Mouse (Mus musculus) MEL (cell line): ENCODE measurements around the gene Gabbr1. TPM values are rescaled to one million over a fixed set of nuclear protein-coding genes. Genes with fewer than 3 reads are reported as not detected.

Experiments used
- DNase-seq: peaks from one replicate; pipeline ENCODE4 v3.0.0; 2011; ENCODE audit warnings: low read depth, low spot score
- H3K27ac ChIP-seq: 2 replicates; pipeline ENCODE4 v1.5.1; 2012; ENCODE audit warnings: low read depth, mild to moderate bottlenecking, control low read depth, low read length, moderate library complexity; ENCODE audit not compliant: control insufficient read depth
- H3K27me3 ChIP-seq, 2 experiments: fragments of 150-350 bp in 1 of 2; sonication (generic) in 1 of 2; 2 replicates each; pipeline ENCODE4 v1.6.1; 2012; ENCODE audit warnings: low read length in 2 of 2, mild to moderate bottlenecking in 2 of 2, improper control_type of control experiment in 1 of 2, moderate library complexity in 1 of 2; ENCODE audit not compliant: insufficient read depth in 2 of 2, control insufficient read depth in 1 of 2
- H3K36me3 ChIP-seq, 2 experiments: 2 replicates each; pipeline ENCODE4 v1.6.1; 2012 to 2014; ENCODE audit warnings: low read length in 2 of 2, improper control_type of control experiment in 1 of 2, inconsistent platforms in 1 of 2, mild to moderate bottlenecking in 1 of 2; ENCODE audit not compliant: insufficient read depth in 2 of 2, control insufficient read depth in 1 of 2
- H3K4me1 ChIP-seq, 2 experiments: fragments of 150-350 bp in 1 of 2; sonication (generic) in 1 of 2; 2 replicates each; pipeline ENCODE4 v1.6.1; 2012; ENCODE audit warnings: low read length in 2 of 2, improper control_type of control experiment in 1 of 2, mild to moderate bottlenecking in 1 of 2; ENCODE audit not compliant: insufficient read depth in 2 of 2, control insufficient read depth in 1 of 2
- H3K4me3 ChIP-seq, 2 experiments: fragments of 150-350 bp in 1 of 2; sonication (generic) in 1 of 2; 2 replicates each; pipeline ENCODE4 v1.5.1; 2012; ENCODE audit warnings: low read depth in 2 of 2, low read length in 2 of 2, mild to moderate bottlenecking in 2 of 2, moderate library complexity in 2 of 2, control low read depth in 1 of 2, improper control_type of control experiment in 1 of 2; ENCODE audit not compliant: control insufficient read depth in 1 of 2, insufficient read depth in 1 of 2
- H3K79me2 ChIP-seq: 2 replicates; pipeline ENCODE4 v1.6.1; 2012; ENCODE audit warnings: mild to moderate bottlenecking, low read length, moderate library complexity; ENCODE audit not compliant: control insufficient read depth, poor library complexity, insufficient read depth
- H3K9ac ChIP-seq: 2 replicates; pipeline ENCODE4 v1.6.1; 2012; ENCODE audit warnings: low read depth, mild to moderate bottlenecking, control low read depth, low read length, moderate library complexity; ENCODE audit not compliant: control insufficient read depth, poor library complexity, severe bottlenecking
- H3K9me3 ChIP-seq: fragments of 150-350 bp; sonication (generic); replicated peaks from 2 replicates; pipeline ENCODE4 v1.6.1; 2012; ENCODE audit warnings: mild to moderate bottlenecking, low read length, improper control_type of control experiment, moderate library complexity; ENCODE audit not compliant: insufficient read depth
- CHD1 ChIP-seq: IDR thresholded peaks from 2 replicates; pipeline ENCODE4 v1.6.1; 2012; ENCODE audit warnings: low read depth, mild to moderate bottlenecking, inconsistent platforms, low read length, improper control_type of control experiment
- CHD2 ChIP-seq: IDR thresholded peaks from 2 replicates; pipeline ENCODE4 v1.6.1; 2011; ENCODE audit warnings: low read length, improper control_type of control experiment
- E2F4 ChIP-seq: IDR thresholded peaks from 2 replicates; pipeline ENCODE4 v1.6.1; 2011; ENCODE audit warnings: low read depth, low read length, improper control_type of control experiment, borderline replicate concordance
- ELF1 ChIP-seq: IDR thresholded peaks from 2 replicates; pipeline ENCODE4 v1.6.1; 2014; ENCODE audit warnings: low read depth, mild to moderate bottlenecking, inconsistent platforms, low read length, improper control_type of control experiment, moderate library complexity
- EP300 ChIP-seq, 2 experiments: IDR thresholded peaks; 2 replicates each; pipeline ENCODE4 v1.6.1; 2011; ENCODE audit warnings: improper control_type of control experiment in 2 of 2, low read length in 2 of 2, low read depth in 1 of 2, mild to moderate bottlenecking in 1 of 2
- GABPA ChIP-seq: IDR thresholded peaks from 2 replicates; pipeline ENCODE4 v1.6.1; 2012; ENCODE audit warnings: low read depth, mild to moderate bottlenecking, inconsistent platforms, low read length, improper control_type of control experiment, moderate library complexity
- HCFC1 ChIP-seq: IDR thresholded peaks from 2 replicates; pipeline ENCODE4 v1.6.1; 2012; ENCODE audit warnings: low read depth, mild to moderate bottlenecking, inconsistent platforms, low read length, improper control_type of control experiment, moderate library complexity
- JUND ChIP-seq: IDR thresholded peaks from 2 replicates; pipeline ENCODE4 v1.6.1; 2011; ENCODE audit warnings: low read depth, mild to moderate bottlenecking, improper control_type of control experiment, low read length
- MAZ ChIP-seq: IDR thresholded peaks from 2 replicates; pipeline ENCODE4 v1.6.1; 2012; ENCODE audit warnings: low read depth, mild to moderate bottlenecking, inconsistent platforms, low read length, improper control_type of control experiment
- MXI1 ChIP-seq: IDR thresholded peaks from 2 replicates; pipeline ENCODE4 v1.6.1; 2011; ENCODE audit warnings: mild to moderate bottlenecking, low read depth, low read length, improper control_type of control experiment
- MYB ChIP-seq: IDR thresholded peaks from 2 replicates; pipeline ENCODE4 v1.6.1; 2011; ENCODE audit warnings: mild to moderate bottlenecking, low read depth, low read length, improper control_type of control experiment
- MYC ChIP-seq: IDR thresholded peaks from 2 replicates; pipeline ENCODE4 v1.6.1; 2011; ENCODE audit warnings: low read depth, mild to moderate bottlenecking, low read length, improper control_type of control experiment, moderate library complexity
- NELFE ChIP-seq: IDR thresholded peaks from 2 replicates; pipeline ENCODE4 v1.6.1; 2011; ENCODE audit warnings: low read depth, low read length, improper control_type of control experiment
- NRF1 ChIP-seq: IDR thresholded peaks from 2 replicates; pipeline ENCODE4 v1.6.1; 2014; ENCODE audit warnings: low read depth, mild to moderate bottlenecking, inconsistent platforms, low read length, improper control_type of control experiment, moderate library complexity; ENCODE audit not compliant: poor library complexity, insufficient read depth, severe bottlenecking
- TAL1 ChIP-seq: IDR thresholded peaks from 2 replicates; pipeline ENCODE4 v1.6.1; 2012; ENCODE audit warnings: mild to moderate bottlenecking, inconsistent platforms, low read length, moderate library complexity, mixed read lengths
- TBP ChIP-seq: IDR thresholded peaks from 2 replicates; pipeline ENCODE4 v1.8.0; 2011; ENCODE audit warnings: low read depth, low read length, improper control_type of control experiment
- TCF12 ChIP-seq: IDR thresholded peaks from 2 replicates; pipeline ENCODE4 v1.6.1; 2014; ENCODE audit warnings: low read depth, mild to moderate bottlenecking, inconsistent platforms, low read length, improper control_type of control experiment, moderate library complexity
- UBTF ChIP-seq: IDR thresholded peaks from 2 replicates; pipeline ENCODE4 v1.6.1; 2012; ENCODE audit warnings: low read depth, mild to moderate bottlenecking, inconsistent platforms, low read length, improper control_type of control experiment, moderate library complexity, borderline replicate concordance; ENCODE audit not compliant: insufficient read depth
- USF2 ChIP-seq, 2 experiments: IDR thresholded peaks; 2 replicates each; pipeline ENCODE4 v1.6.1; 2011 to 2012; ENCODE audit warnings: improper control_type of control experiment in 2 of 2, low read length in 2 of 2, borderline replicate concordance in 1 of 2, inconsistent platforms in 1 of 2, low read depth in 1 of 2, mild to moderate bottlenecking in 1 of 2; ENCODE audit not compliant: insufficient read depth in 1 of 2
- ZC3H11A ChIP-seq: IDR thresholded peaks from 2 replicates; pipeline ENCODE4 v1.6.1; 2012; ENCODE audit warnings: low read depth, mild to moderate bottlenecking, inconsistent platforms, low read length, improper control_type of control experiment
- ZKSCAN1 ChIP-seq: IDR thresholded peaks from 2 replicates; pipeline ENCODE4 v1.6.1; 2012; ENCODE audit warnings: low read depth, mild to moderate bottlenecking, inconsistent platforms, low read length, improper control_type of control experiment, moderate library complexity
- ZNF384 ChIP-seq: IDR thresholded peaks from 2 replicates; pipeline ENCODE4 v1.6.1; 2012; ENCODE audit warnings: low read depth, mild to moderate bottlenecking, inconsistent platforms, low read length, improper control_type of control experiment
- polyA plus RNA-seq, 2 experiments: library from polyadenylated mRNA; stranded (reverse) in 1 of 2; unstranded in 1 of 2; fragments of >175 nt in 1 of 2; fragments of >200 nt in 1 of 2; gene quantifications; 2 replicates each; pipeline versions ENCODE4 v1.2.1 to v1.2.4; 2012; ENCODE audit warnings: low replicate concordance in 2 of 2, low read depth in 1 of 2; ENCODE audit not compliant: insufficient read length in 2 of 2, insufficient read depth in 1 of 2, missing spikeins in 1 of 2
- total RNA-seq: library from RNA; depleted of rRNA; stranded (reverse); fragments of 300-350 nt; gene quantifications from 2 replicates; pipeline ENCODE4 v1.2.3, GENCODE M21; 2012

Gabbr1 gene
- total and polyA plus RNA-seq, 3 experiments = 2.2 to 14.6 TPM; not detected in 1

DNA sequence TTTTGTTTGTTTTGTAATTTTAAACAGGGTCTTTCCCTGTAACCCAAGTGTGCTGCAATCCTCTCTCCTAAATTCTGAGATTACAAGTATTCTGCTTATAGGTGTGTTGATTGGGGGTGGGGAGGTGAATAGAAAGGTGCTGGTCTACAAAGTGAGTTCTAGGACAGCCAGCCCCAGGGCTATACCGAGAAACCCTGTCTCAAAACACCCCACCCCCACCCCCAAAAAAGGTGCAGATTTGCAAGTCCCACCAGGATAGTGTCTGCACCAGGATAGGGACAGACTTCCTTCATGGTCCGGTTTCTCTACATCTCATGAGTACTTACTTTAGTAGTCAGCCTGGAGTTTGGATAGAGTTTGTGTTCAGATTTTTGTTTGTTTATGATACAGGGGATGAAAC, 47.3 kb upstream of the Gabbr1 start:
- TF ChIP-seq TBP = no peak
- TF ChIP-seq MAZ = no peak
- TF ChIP-seq ZNF384 = no peak
- TF ChIP-seq HCFC1 = no peak
- TF ChIP-seq UBTF = no peak
- TF ChIP-seq MYB = no peak
- no peak for TF ChIP-seq ZKSCAN1
- no peak for TF ChIP-seq USF2 (IDR thresholded peaks at IDR 0.05; ENCODE audit: borderline replicate concordance in 1 of 2, insufficient read depth in 1 of 2, low read depth in 1 of 2, low read length in 2 of 2)
- no peak for TF ChIP-seq CHD1
- TF ChIP-seq ZC3H11A = no peak

GRCm38 (mm10) chr17:37000863-37001262, 44.9 kb upstream of the Gabbr1 start, which contains the start of gene Zfp57:
Zfp57 (plus strand) TSS chr17:37001163.
- H3K4me3 ChIP-seq = no peak within 1 kb of the TSS
- DNase-seq = no peak
- no peaks in the 10 kb centered on the region for H3K79me2 ChIP-seq
- no peak for TF ChIP-seq ELF1
- no peak for TF ChIP-seq TCF12
- TF ChIP-seq USF2 (IDR thresholded peaks at IDR 0.05; ENCODE audit: borderline replicate concordance in 1 of 2, insufficient read depth in 1 of 2, low read depth in 1 of 2, low read length in 2 of 2) = no peak
- TF ChIP-seq ZNF384 = no peak
- TF ChIP-seq E2F4 = no peak
- no peak for TF ChIP-seq EP300 (IDR thresholded peaks at IDR 0.05; ENCODE audit: low read depth in 1 of 2, low read length in 2 of 2)
- no peak for TF ChIP-seq MYC
- TF ChIP-seq NELFE = no peak
- TF ChIP-seq MXI1 = no peak
- TF ChIP-seq CHD2 = no peak
- no peak for TF ChIP-seq JUND
- no peak for TF ChIP-seq NRF1
- no peak for TF ChIP-seq TAL1
- TF ChIP-seq MYB = no peak
- TF ChIP-seq GABPA = no peak
- no peaks in the 10 kb centered on the region for H3K4me1 ChIP-seq
- H3K9me3 ChIP-seq = no peaks in the 10 kb centered on the region
- peaks cover 0 to 2% of the 10 kb centered on the region in 2 experiments; a peak in 2 of 4 replicates for H3K27me3 ChIP-seq
- no peak within 1 kb of the TSS for H3K9ac ChIP-seq
- no peak within 1 kb of the TSS for H3K27ac ChIP-seq
- H3K36me3 ChIP-seq = no peaks in the 10 kb centered on the region

More for the DNA sequence above, 47.3 kb upstream of the Gabbr1 start:
- Histone ChIP-seq H3K27me3 (no peaks in the 10 kb centered on the region), H3K9ac (no peak overlapping the region), H3K9me3 (no peaks in the 10 kb centered on the region), H3K4me1 (0 out of 4 replicates have a peak, but pooled peaks cover 0 to 2% of the 10 kb centered on the region in 2 experiments), H3K79me2 (no peaks in the 10 kb centered on the region), H3K4me3 (no peak overlapping the region), H3K36me3 (no peaks in the 10 kb centered on the region; a peak in 1 of 4 replicates), H3K27ac (no peak overlapping the region)
- DNase-seq = no peak
